Comparison of ENCODE assay signal across 8 mouse cellular contexts in genomic region chr14:24491266-24491981, GRCm38 (mm10). TPM values are rescaled to one million over a fixed set of nuclear protein-coding genes. Genes with fewer than 3 reads are reported as not detected.
DNase-seq lines count a peak whose midpoint lies in the region; ATAC-seq lines count a peak whose summit lies in the region.

No protein-coding gene starts in this region.

- intact Hi-C loops in gastrocnemius, postnatal 14 days (cut with DNase I; ENCODE audit: low total_unique reads) = no loop called here
- intact Hi-C loops in left cerebral cortex, postnatal 36 days (cut with DNase I) = no loop called here
- intact Hi-C loops in left cerebral cortex, postnatal 4 days (cut with DNase I) = loop anchor here (10.0 kb wide), 1 partner anchor 1203 kb away; the partner anchor contains the start of gene Ppif

- H3K36me3 ChIP-seq in heart, embryonic 15.5 days = peaks cover 42% of the 10 kb centered on the region
- peaks cover 19% of the 10 kb centered on the region for H3K36me3 ChIP-seq in forebrain, embryonic 16.5 days (ENCODE audit: control insufficient read depth, insufficient read depth)

- H3K4me2 ChIP-seq in heart, embryonic 15.5 days = peak overlapping the region; percentile 74
- peak overlapping the region; percentile 83 for H3K4me2 ChIP-seq in forebrain, embryonic 16.5 days (ENCODE audit: low read length)

- no peaks in the 10 kb centered on the region for H3K27me3 ChIP-seq in heart, embryonic 15.5 days
- no peaks in the 10 kb centered on the region for H3K27me3 ChIP-seq in forebrain, embryonic 16.5 days (replicated peaks; ENCODE audit: control insufficient read depth, insufficient read depth, low read length)

- H3K4me3 ChIP-seq in heart, embryonic 15.5 days = peak overlapping the region; percentile 74
- peak overlapping the region; percentile 59 for H3K4me3 ChIP-seq in forebrain, embryonic 16.5 days (replicated peaks; ENCODE audit: low read length)

- WGBS in heart, embryonic 15.5 days = 3% methylated on average over 11 of the region's 11 CpGs
- WGBS in forebrain, embryonic 16.5 days = 6% methylated on average over 11 of the region's 11 CpGs

- H3K9ac ChIP-seq in heart, embryonic 15.5 days = peak overlapping the region; percentile 78
- peak overlapping the region; percentile 96 for H3K9ac ChIP-seq in forebrain, embryonic 16.5 days (replicated peaks; ENCODE audit: low read depth, low read length)

- peak overlapping the region; percentile 77 for H3K27ac ChIP-seq in heart, embryonic 15.5 days
- H3K27ac ChIP-seq in forebrain, embryonic 16.5 days (ENCODE audit: low read length) = peak overlapping the region; percentile 46

- ATAC-seq in heart, embryonic 15.5 days (replicated peaks; ENCODE audit: insufficient number of reproducible peaks, insufficient read depth, low FRiP score, low read depth) = no peak
- ATAC-seq in forebrain, embryonic 16.5 days = peak; percentile 6; the same call in 1 of the 2 replicates
- 0 out of 2 replicates have a peak, but pooled peaks have one; percentile 9 for ATAC-seq in megakaryocyte progenitor cell, adult 5-6 weeks (replicated peaks; ENCODE audit: poor library complexity)

- H3K9me3 ChIP-seq in heart, embryonic 15.5 days (replicated peaks) = no peaks in the 10 kb centered on the region
- no peaks in the 10 kb centered on the region for H3K9me3 ChIP-seq in forebrain, embryonic 16.5 days (ENCODE audit: control insufficient read depth, low read length)

- peaks cover 35% of the 10 kb centered on the region for H3K4me1 ChIP-seq in heart, embryonic 15.5 days (replicated peaks)
- peaks cover 38% of the 10 kb centered on the region for H3K4me1 ChIP-seq in forebrain, embryonic 16.5 days (replicated peaks; ENCODE audit: control insufficient read depth, insufficient read depth, low read length)

- no peak for DNase-seq in heart, adult 9 months (ENCODE audit: low spot score in 2 of 2)
- DNase-seq in ES-CJ7 (ENCODE audit: low read depth, low spot score) = peak; percentile 57
- DNase-seq in gastrocnemius, postnatal 14 days = no peak
- no peak for DNase-seq in left cerebral cortex, postnatal 36 days (ENCODE audit: low spot score in 2 of 2)
- no peak for DNase-seq in left cerebral cortex, postnatal 4 days

RNA-seq across cellular contexts. Expression of gene Rps24, which starts 4.5 kb away (rescaled TPM):
- polyA plus RNA-seq in heart, embryonic 15.5 days (2015; fragmentation: Nextera tagmentation; extraction: Ambion mirVana) = 442 and 576 TPM in 2 replicates
- polyA plus RNA-seq in forebrain, embryonic 16.5 days (2015; fragmentation: Nextera tagmentation; extraction: Ambion mirVana) = 482 and 530 TPM in 2 replicates
- 4,931 and 5,478 TPM in 2 replicates for total RNA-seq in megakaryocyte progenitor cell, adult 5-6 weeks (2015)
- total RNA-seq in megakaryocyte progenitor cell, adult 5-6 weeks (2017) = 4,866 and 6,009 TPM in 2 replicates
- total RNA-seq in gastrocnemius, postnatal 14 days (2021) = 100 to 1,000 TPM; 883 to 959 TPM
- 100 to 1,000 TPM; 665 to 675 TPM for total RNA-seq in left cerebral cortex, postnatal 36 days (2021)
- 1,000 to 10,000 TPM; 1,115 to 1,201 TPM for total RNA-seq in left cerebral cortex, postnatal 4 days (2021)

RNA-seq across cellular contexts. Expression of gene Polr3a, which starts 4.6 kb away (rescaled TPM):
- polyA plus RNA-seq in heart, embryonic 15.5 days (2015; fragmentation: Nextera tagmentation; extraction: Ambion mirVana) = 11.9 and 13.5 TPM in 2 replicates
- 20.8 and 23.8 TPM in 2 replicates for polyA plus RNA-seq in forebrain, embryonic 16.5 days (2015; fragmentation: Nextera tagmentation; extraction: Ambion mirVana)
- 16.4 and 23.6 TPM in 2 replicates for total RNA-seq in megakaryocyte progenitor cell, adult 5-6 weeks (2015)
- total RNA-seq in megakaryocyte progenitor cell, adult 5-6 weeks (2017) = 11.4 and 16.3 TPM in 2 replicates
- 1 to 10 TPM; 7.5 to 8.1 TPM for total RNA-seq in gastrocnemius, postnatal 14 days (2021)
- 10 to 100 TPM; 38.3 to 39.2 TPM for total RNA-seq in left cerebral cortex, postnatal 36 days (2021)
- total RNA-seq in left cerebral cortex, postnatal 4 days (2021) = 10 to 100 TPM; 33.9 to 34.8 TPM

Comparison
In these comparisons a context has a peak if more than half of its experiments do, and no peak if none do; other contexts are left out.
1. RNA of gene Rps24, which starts 4.5 kb away (total RNA-seq): 4,866 to 6,009 TPM in megakaryocyte progenitor cell, adult 5-6 weeks; 1,115 to 1,201 TPM in left cerebral cortex, postnatal 4 days, 883 to 959 TPM in gastrocnemius, postnatal 14 days and 665 to 675 TPM in left cerebral cortex, postnatal 36 days; every median in the first group is over 4 times any median in the second.